Mouse (Mus musculus): ENCODE data around the gene C330021F23Rik. TPM values are rescaled to one million over a fixed set of nuclear protein-coding genes. Genes with fewer than 3 reads are reported as not detected.
A peak's percentile ranks its signal among the peaks of the same experiment; 100 is the strongest.

The C330021F23Rik gene
- total RNA-seq (2014; rRNA removed) (0.37 TPM in 1 of 2 replicates, not detected in the other), polyA plus RNA-seq (2015; fragmentation: Nextera tagmentation; extraction: Ambion mirVana) (0.26 and 0.29 TPM in 2 replicates)

GRCm38 (mm10) chr8:3567641-3568371 lies at the start of gene C330021F23Rik:
Gene C330021F23Rik, plus strand, starts transcription at chr8:3567990.
- no peak for ATAC-seq
- Histone ChIP-seq H3K4me1 (ENCODE audit: insufficient read depth, low read length) (no peaks in the 10 kb centered on the region), H3K4me3 (ENCODE audit: low read length) (no peak within 1 kb of the TSS), H3K27ac (no peak within 1 kb of the TSS), H3K9ac (replicated peaks; ENCODE audit: low read length) (no peak within 1 kb of the TSS), H3K4me2 (ENCODE audit: low read depth, low read length) (peak within 1 kb of the TSS; percentile 36), H3K27me3 (ENCODE audit: insufficient read depth, low read length) (no peaks in the 10 kb centered on the region), H3K36me3 (ENCODE audit: insufficient read depth, low read length) (no peaks in the 10 kb centered on the region), H3K9me3 (ENCODE audit: low read length) (no peaks in the 10 kb centered on the region)
- WGBS = 2% methylated on average over 12 of the region's 12 CpGs
- peak; percentile 14 for DNase-seq (ENCODE audit: low spot score)
- no peak for TF ChIP-seq CTCF (IDR thresholded peaks at IDR 0.05; ENCODE audit: low read depth)

GRCm38 (mm10) chr8:3522007-3522697 lies 45.6 kb upstream of the C330021F23Rik start:
- no peak overlapping the region for H3K4me2 ChIP-seq (ENCODE audit: low read depth, low read length)
- ATAC-seq (no peak), DNase-seq (ENCODE audit: low spot score) (no peak)
- no peaks in the 10 kb centered on the region for H3K27me3 ChIP-seq (ENCODE audit: insufficient read depth, low read length)
- no peaks in the 10 kb centered on the region for H3K4me1 ChIP-seq (ENCODE audit: insufficient read depth, low read length)
- H3K27ac ChIP-seq = no peak overlapping the region
- H3K36me3 ChIP-seq (ENCODE audit: insufficient read depth, low read length) = peaks cover 37% of the 10 kb centered on the region
- no peaks in the 10 kb centered on the region for H3K9me3 ChIP-seq (ENCODE audit: low read length)
- WGBS = 89% methylated on average over 13 of the region's 13 CpGs
- no peak overlapping the region for H3K9ac ChIP-seq (replicated peaks; ENCODE audit: low read length)
- no peak overlapping the region for H3K4me3 ChIP-seq (ENCODE audit: low read length)
- TF ChIP-seq CTCF (IDR thresholded peaks at IDR 0.05; ENCODE audit: low read depth) = no peak

- H3K9ac ChIP-seq (replicated peaks; ENCODE audit: low read length) = no peak overlapping the region
- no peak overlapping the region for H3K4me3 ChIP-seq (ENCODE audit: low read length)
- TF ChIP-seq CTCF (IDR thresholded peaks at IDR 0.05; ENCODE audit: low read depth) = no peak
- no peaks in the 10 kb centered on the region for H3K27me3 ChIP-seq (ENCODE audit: insufficient read depth, low read length)
- no peak for DNase-seq (ENCODE audit: low spot score)
- H3K9me3 ChIP-seq (ENCODE audit: low read length) = no peaks in the 10 kb centered on the region
- H3K4me2 ChIP-seq (ENCODE audit: low read depth, low read length) = no peak overlapping the region
- no peak overlapping the region for H3K27ac ChIP-seq
- H3K4me1 ChIP-seq (ENCODE audit: insufficient read depth, low read length) = no peaks in the 10 kb centered on the region
- no peak for ATAC-seq
- 88% methylated on average over 5 of the region's 5 CpGs for WGBS
- peaks cover 27% of the 10 kb centered on the region for H3K36me3 ChIP-seq (ENCODE audit: insufficient read depth, low read length)
Measured at GRCm38 (mm10) chr8:3530816-3531215, 37.0 kb upstream of the C330021F23Rik start.

- no peaks in the 10 kb centered on the region for H3K9me3 ChIP-seq (ENCODE audit: low read length)
- no peak for TF ChIP-seq CTCF (IDR thresholded peaks at IDR 0.05; ENCODE audit: low read depth)
- H3K27ac ChIP-seq = no peak overlapping the region
- no peak for ATAC-seq
- 98% methylated on average over 18 of the region's 18 CpGs for WGBS
- DNase-seq (ENCODE audit: low spot score) = no peak
- no peak overlapping the region for H3K4me2 ChIP-seq (ENCODE audit: low read depth, low read length)
- H3K4me3 ChIP-seq (ENCODE audit: low read length) = no peak overlapping the region
- H3K9ac ChIP-seq (replicated peaks; ENCODE audit: low read length) = no peak overlapping the region
- H3K36me3 ChIP-seq (ENCODE audit: insufficient read depth, low read length) = peaks cover 31% of the 10 kb centered on the region
- H3K4me1 ChIP-seq (ENCODE audit: insufficient read depth, low read length) = no peaks in the 10 kb centered on the region
- H3K27me3 ChIP-seq (ENCODE audit: insufficient read depth, low read length) = no peaks in the 10 kb centered on the region
Measured at GRCm38 (mm10) chr8:3531936-3532335, 35.9 kb upstream of the C330021F23Rik start.

GRCm38 (mm10) chr8:3536053-3536841 lies 31.5 kb upstream of the C330021F23Rik start:
- Histone ChIP-seq H3K27me3 (ENCODE audit: insufficient read depth, low read length) (no peaks in the 10 kb centered on the region), H3K4me1 (ENCODE audit: insufficient read depth, low read length) (no peaks in the 10 kb centered on the region), H3K36me3 (ENCODE audit: insufficient read depth, low read length) (peaks cover 69% of the 10 kb centered on the region)

GRCm38 (mm10) chr8:3536940-3537339 lies 30.9 kb upstream of the C330021F23Rik start:
- no peaks in the 10 kb centered on the region for H3K9me3 ChIP-seq (ENCODE audit: low read length)
- no peak for TF ChIP-seq CTCF (IDR thresholded peaks at IDR 0.05; ENCODE audit: low read depth)
- ATAC-seq (no peak), DNase-seq (ENCODE audit: low spot score) (no peak)
- no peaks in the 10 kb centered on the region for H3K4me1 ChIP-seq (ENCODE audit: insufficient read depth, low read length)
- H3K4me2 ChIP-seq (ENCODE audit: low read depth, low read length) = no peak overlapping the region
- WGBS = 94% methylated on average over 9 of the region's 9 CpGs
- no peaks in the 10 kb centered on the region for H3K27me3 ChIP-seq (ENCODE audit: insufficient read depth, low read length)
- H3K9ac ChIP-seq (replicated peaks; ENCODE audit: low read length) = no peak overlapping the region
- no peak overlapping the region for H3K4me3 ChIP-seq (ENCODE audit: low read length)
- peaks cover 69% of the 10 kb centered on the region for H3K36me3 ChIP-seq (ENCODE audit: insufficient read depth, low read length)
- H3K27ac ChIP-seq = no peak overlapping the region

More at GRCm38 (mm10) chr8:3536053-3536841, 31.5 kb upstream of the C330021F23Rik start:
- H3K9me3 ChIP-seq (ENCODE audit: low read length) = no peaks in the 10 kb centered on the region
- WGBS = 67% methylated on average over 15 of the region's 15 CpGs
- no peak overlapping the region for H3K9ac ChIP-seq (replicated peaks; ENCODE audit: low read length)
- no peak overlapping the region for H3K4me2 ChIP-seq (ENCODE audit: low read depth, low read length)
- TF ChIP-seq CTCF (IDR thresholded peaks at IDR 0.05; ENCODE audit: low read depth) = no peak
- H3K4me3 ChIP-seq (ENCODE audit: low read length) = no peak overlapping the region
- no peak for DNase-seq (ENCODE audit: low spot score)
- no peak for ATAC-seq
- H3K27ac ChIP-seq = no peak overlapping the region

All from hindbrain, postnatal 0 days (tissue).